Mouse (Mus musculus): ENCODE results near the gene Smc2.
"Not testable (repeated sequence)": the region's sequence is repeated elsewhere in the genome, so short reads cannot be mapped to it uniquely, and the experiment has no call there.

Gene Smc2

DNA sequence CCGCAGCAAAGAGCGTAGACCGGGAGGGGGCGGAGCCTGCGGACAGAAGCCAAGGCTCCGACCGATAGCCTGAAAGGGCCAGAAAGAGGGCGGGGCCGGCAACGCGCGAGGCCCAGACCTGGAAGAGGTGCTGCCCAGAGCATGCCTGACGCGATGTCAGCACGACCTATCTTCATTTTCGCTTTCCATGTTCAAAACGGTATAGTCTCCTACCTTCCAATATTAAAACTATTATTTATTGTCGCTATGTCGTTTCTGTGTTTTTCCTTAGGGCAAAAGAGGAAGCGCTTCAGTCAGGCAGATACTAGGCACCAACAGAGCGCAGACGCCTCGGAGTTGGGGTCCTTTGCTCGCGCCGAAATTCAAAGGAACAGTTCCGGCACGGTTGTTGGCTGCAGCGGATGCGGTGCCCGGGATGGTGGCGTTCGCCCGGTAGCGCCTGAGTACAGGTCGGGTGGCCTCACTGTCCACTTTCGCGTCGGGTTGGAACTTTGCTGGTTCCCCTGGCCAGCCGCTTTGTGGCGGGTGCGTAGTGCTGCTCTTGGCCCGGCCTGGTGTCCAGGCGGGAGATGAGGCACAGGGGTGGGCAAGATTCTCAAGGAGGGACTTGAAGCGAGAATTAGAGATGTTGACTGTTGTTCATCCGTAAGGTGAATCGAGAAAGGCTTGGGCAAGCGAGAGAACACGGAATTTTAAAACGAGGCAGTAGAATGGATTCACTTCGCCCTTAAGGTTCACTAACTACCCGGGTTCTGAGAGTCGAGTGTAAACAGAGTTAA lies at the start of gene Smc2:
TSS of gene Smc2 (plus strand) at position 358 of the 779 bp plus-strand sequence.
- peak; percentile 95 for DNase-seq (ENCODE audit: low read depth, low spot score)

DNA sequence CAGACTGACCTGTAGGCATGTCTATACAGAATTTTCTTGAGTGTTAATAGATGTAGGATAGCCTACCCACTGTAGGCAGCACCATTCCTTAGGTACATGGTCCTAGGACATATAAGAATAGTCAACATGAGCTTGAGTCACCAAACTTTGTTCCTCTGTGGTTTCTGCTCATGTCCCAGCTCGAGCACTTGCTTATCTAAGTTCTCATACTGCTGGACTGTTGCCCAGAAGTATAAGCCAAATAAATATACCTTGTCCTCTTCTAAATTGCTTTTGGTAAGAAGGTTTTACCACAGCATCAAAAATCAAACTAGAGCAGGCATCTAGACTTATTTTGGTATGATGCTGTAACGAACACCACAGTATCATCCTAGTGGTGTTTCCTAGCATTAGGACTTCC lies 27.5 kb upstream of the Smc2 start:
- no peak for DNase-seq (ENCODE audit: low read depth, low spot score)

DNA sequence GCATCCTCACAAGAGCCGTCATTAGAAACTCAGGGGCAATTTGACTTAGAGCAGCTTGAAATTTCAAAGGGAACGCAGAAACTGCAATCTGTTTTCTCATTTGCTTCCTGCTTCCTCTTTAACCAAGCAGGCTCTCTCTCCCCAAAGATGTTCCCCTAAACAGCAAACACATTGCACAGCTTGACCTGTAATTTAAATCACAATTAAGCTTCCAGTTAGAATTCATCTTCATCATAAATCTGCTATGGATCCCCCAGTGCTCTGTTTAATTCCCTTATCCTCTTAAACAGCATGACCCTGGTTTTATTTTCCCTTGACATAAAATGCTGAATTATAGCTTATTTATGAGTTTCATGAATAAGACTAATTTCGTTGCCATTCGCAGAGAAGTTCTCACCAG lies 15.4 kb upstream of the Smc2 start:
- no peak for DNase-seq (ENCODE audit: low read depth, low spot score)

DNA sequence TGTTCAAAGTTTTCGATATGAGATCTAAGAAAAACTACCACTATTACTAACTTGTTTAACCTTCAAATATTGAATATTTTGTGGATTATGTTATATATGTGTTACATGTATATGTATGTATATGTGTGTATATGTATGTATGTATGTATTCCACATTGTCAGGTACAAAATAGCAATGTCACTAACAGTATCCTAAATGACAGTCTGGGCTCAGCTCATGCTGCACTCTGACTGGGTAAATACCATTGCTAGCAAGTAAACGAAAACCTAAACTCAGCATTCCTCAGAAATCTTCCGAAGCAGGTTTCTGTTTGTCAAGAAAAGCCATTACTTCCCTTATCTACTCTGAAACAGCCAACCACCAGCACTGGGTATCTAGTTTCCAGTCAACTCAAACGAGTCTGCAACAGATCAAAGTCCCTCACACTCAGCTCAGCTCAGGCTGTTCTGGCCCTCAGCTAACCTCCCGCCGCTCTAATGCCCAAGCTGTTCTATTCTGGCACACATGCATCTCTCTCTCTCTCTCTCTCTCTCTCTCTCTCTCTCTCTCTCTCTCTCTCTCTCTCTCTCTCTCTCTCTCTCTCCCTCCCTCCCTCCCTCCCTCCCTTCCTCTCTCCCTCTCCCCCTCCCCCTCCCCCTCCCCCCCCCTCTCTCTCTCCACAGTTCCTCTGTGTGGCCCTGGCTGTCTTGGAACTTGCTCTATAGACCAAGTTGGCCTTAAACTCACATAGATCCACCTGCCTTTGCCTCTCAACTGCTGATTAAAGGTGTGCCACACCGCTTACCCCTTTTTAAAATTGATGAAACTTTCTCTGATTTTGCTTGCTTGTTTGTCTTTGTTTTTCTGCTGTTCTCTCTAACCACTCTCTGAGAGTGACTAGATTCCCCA lies 9.5 kb upstream of the Smc2 start:
- DNase-seq (ENCODE audit: low read depth, low spot score), result no peak

DNA sequence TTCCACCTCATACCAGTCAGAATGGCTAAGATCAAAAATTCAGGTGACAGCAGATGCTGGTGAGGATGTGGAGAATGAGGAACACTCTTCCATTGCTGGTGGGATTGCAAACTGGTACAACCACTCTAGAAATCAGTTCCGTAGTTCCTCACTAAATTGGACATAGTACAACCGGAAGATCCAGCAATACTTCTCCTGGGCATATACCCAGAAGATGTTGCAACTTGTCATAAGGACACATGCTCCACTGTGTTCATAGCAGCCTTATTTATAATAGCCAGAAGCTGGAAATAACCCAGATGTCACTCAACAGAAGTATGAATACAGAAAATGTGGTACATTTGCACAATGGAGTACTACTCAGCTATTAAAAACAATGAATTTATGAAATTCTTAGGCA lies 3.5 kb upstream of the Smc2 start:
- DNase-seq (ENCODE audit: low read depth, low spot score), result not testable (repeated sequence)

DNA sequence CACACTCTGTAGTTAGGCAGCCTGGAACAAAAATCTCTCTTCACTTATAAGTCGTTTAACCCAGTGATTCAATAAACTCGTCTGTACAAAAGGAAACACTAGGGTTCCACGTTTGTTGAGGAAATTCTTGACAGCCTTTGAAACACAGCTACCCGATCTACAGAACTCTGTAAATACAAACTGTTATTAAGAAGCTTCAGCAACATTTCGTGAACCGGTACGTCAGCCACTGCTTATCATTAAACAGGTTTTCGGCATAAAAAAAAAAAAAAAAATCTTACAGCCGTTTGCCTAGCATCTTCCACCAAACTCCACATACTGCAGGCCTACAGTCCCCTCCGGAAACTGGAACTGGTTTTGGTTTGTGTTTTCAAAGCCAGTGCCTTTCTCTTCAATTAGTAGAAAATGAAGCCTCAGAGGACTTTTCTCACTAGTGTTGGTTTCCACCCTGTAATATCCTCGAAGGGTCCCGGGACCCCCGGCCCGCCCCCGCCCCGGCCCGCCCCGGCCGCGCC lies 615 bp upstream of the Smc2 start:
- no peak for DNase-seq (ENCODE audit: low read depth, low spot score)

DNA sequence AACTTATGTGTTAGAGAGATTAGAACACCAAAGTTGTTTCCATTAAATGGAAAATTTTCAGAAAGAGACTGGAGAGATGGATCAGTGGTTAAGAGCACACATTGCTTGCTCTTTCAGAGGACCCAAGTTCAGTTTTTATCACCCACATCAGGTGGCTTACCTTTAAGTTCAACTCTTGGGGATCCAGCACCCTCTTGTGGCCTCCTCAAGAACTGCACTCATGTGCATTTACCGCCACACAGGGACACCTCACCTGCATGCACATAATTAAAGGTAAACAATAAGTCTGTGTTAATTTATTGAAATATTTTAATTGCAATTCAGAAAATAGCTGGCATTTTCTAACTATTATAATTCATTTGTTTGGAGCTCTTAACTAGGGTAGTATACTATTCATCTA lies 20.7 kb downstream of the Smc2 start:
- peak; percentile 79 for DNase-seq (ENCODE audit: low read depth, low spot score)

DNA sequence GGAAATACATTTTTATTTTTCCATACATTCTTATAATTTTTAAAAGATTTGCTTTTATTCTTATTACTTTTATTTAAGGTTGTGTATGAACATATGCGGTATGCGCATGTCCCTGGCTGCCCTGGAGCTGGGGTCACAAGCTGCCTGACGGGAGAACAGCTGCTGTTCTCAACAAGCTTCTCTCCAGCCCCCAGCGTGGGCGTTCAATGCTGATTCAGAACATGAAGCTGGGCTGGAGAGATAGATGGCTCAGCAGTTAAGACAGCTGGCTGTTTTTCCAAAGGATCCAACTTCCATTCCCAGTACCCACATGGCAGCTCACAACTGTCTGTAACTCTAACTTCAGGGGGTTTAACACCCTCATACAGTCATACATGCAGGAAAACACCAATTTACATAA lies 22.3 kb downstream of the Smc2 start:
- DNase-seq (ENCODE audit: low read depth, low spot score), result no peak

DNA sequence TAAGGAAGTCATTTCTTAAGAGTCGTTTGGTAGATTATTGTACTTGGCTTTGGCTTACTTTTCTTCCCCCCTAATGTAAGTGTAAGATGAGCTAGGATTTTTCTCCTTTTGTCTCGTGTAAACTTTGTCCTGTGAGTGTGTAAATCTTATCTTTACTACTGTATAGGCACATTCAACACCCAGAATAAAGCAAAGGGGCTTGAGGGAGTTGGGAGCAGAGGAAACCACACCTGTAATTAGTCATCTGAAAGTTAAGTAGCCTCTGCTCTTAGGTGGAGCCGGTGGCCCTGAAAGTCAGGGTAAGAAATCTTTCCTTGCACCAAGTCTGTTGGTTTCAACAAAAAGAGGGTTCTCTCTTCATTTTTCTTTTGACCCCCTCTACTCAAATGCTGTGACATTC lies 34.4 kb downstream of the Smc2 start:
- DNase-seq (ENCODE audit: low read depth, low spot score), result no peak

DNA sequence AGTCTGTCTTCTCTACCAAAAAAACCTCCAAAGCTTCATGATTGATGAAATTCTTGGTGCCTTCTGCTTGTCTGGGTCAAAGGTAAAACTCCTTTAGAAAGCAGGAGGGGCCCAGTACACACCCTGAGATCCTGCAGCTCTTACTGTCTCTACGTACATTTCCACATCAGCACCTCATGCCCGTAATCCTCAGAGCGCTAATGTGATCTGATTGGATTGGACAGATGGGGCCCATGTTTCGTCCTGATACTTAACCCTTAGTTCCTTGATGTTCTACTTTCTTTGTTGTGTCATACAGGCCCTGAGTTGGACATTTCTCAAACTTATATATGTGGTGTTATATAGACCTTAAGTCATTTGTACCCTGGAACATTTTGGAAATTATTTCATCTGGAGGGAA lies 48.4 kb downstream of the Smc2 start:
- no peak for DNase-seq (ENCODE audit: low read depth, low spot score)

DNA sequence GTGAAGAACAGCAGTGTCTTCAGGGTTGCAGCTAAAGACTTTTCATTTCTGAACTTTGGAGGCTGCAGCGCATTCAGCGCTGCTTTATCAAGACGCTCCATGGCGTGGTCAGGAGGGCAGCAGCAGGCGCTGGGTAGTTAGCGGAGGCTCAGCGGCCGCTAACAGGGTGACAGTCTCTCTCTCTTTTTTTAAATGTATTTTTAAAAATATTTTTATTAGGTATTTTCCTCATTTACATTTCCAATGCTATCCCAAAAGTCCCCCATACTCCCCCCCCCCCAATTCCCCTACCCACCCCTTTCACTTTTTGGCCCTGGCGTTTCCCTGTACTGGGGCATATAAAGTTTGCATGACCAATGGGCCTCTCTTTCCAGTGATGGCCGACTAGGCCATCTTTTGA lies 58.1 kb downstream of the Smc2 start, which contains the start of gene Vma21-ps:
TSS of gene Vma21-ps (minus strand) at position 101 of the 400 bp plus-strand sequence.
- not testable (repeated sequence) for DNase-seq (ENCODE audit: low read depth, low spot score)

DNA sequence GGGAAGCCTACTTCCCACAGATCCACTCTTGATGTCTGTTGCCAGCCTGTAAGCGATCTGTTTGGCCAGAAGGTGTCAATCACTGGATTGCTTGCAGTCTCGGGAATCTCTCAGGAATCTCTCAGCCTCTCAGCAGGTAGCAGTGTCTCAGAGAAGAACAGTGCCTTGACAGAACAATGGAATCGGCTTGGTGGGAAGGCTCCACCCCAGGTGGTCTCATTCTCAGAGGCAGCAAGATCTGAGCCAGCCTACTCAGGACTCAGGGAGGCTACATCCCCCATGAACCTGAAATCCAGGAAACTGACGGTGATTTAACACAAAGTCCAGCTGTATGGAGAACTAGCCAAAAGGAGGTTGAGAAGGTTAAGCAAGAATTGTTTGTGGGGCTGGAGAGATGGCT lies 78.5 kb downstream of the Smc2 start:
- DNase-seq (ENCODE audit: low read depth, low spot score), result peak; percentile 91

DNA sequence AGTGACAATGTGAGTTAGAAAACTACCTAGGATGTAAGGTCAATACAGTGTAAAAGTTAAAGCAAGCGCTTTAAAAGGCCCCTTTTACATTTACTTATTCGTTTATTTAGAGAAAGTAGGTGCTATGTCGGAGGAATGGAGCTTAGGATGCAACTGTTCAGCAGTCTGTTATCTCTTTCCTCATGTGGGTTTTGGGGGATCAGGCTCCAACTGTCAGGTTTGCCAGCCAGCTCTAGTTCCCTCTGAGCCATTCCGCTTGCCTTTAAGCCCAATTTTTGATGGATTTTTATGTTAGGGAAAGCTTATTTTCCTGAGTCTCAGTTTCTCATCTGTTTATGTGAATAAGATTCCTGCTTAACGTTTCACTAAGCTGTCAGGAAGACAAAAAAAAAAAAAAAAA lies 80.3 kb downstream of the Smc2 start:
- no peak for DNase-seq (ENCODE audit: low read depth, low spot score)

DNA sequence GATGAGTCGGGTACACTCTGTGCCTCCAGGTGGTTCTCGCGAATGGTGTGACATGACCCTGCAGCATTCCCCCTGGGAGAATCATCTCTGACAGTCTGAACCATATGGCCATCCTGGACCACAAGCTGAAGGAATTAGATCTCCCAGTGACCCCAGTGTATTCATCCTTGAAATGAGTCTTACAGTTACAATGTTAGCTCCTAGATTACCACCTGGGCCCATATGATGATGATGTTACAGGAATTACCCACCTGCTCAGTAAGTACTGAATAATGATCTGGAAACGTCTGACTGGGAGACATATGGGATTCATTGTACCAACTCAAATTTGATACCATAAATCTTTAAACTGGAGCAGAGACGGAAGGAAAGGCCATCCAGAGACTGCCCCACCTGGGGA lies 87.4 kb downstream of the Smc2 start:
- no peak for DNase-seq (ENCODE audit: low read depth, low spot score)

DNA sequence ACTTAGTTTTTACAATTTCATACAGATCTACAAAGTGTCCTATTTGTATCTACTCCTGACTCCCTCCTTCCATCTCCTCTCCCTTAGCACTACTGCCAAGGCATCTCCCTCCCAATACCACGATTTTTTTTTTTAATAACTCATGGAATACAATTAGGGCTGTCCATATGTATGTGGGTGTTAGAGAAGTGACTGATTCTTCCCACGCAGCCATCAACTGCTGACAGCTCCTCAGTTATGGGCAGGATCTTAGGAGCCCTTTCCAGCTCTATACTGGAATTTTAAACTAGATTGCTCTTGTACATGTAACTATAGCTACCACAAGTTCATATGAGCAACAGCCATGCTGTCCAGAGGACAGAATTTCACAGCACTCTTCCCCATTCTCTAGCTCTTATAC lies 91.6 kb downstream of the Smc2 start:
- DNase-seq (ENCODE audit: low read depth, low spot score), result no peak
